Mouse (Mus musculus) neural tube, embryonic 11.5 days (tissue): ENCODE measurements around the gene Akap12. TPM values are rescaled to one million over a fixed set of nuclear protein-coding genes. Genes with fewer than 3 reads are reported as not detected.

Experiments used
- ATAC-seq: fragments of 200-750 bp; cut with Nextera tagmentation; 2 replicates; pipeline ENCODE4 v1.8.0; 2017; ENCODE audit warnings: moderate number of reproducible peaks, mild to moderate bottlenecking, moderate TSS enrichment, moderate library complexity; ENCODE audit not compliant: insufficient read depth, low FRiP score, low TSS enrichment
- DNase-seq: peaks from one replicate; pipeline ENCODE4 v3.0.0-alpha.2; 2015; ENCODE audit warnings: low spot score
- H3K27ac ChIP-seq: fragments of 300-500 bp; sonication (generic); 2 replicates; pipeline ENCODE4 v1.5.1; 2014; ENCODE audit warnings: low read depth, mild to moderate bottlenecking, low read length
- H3K27me3 ChIP-seq: fragments of 300-500 bp; sonication (generic); 2 replicates; pipeline ENCODE4 v1.6.1; 2014; ENCODE audit warnings: mild to moderate bottlenecking, low read length, mixed read lengths; ENCODE audit not compliant: control insufficient read depth, insufficient read depth
- H3K36me3 ChIP-seq: fragments of 300-500 bp; sonication (generic); 2 replicates; pipeline ENCODE4 v1.6.1; 2014; ENCODE audit warnings: mild to moderate bottlenecking, low read length, moderate library complexity, mixed read lengths; ENCODE audit not compliant: control insufficient read depth, insufficient read depth
- H3K4me1 ChIP-seq: fragments of 300-500 bp; sonication (generic); 2 replicates; pipeline ENCODE4 v1.6.1; 2014; ENCODE audit warnings: low read length, mixed read lengths; ENCODE audit not compliant: control insufficient read depth, insufficient read depth
- H3K4me2 ChIP-seq: fragments of 300-500 bp; sonication (generic); 2 replicates; pipeline ENCODE4 v1.6.1; 2014; ENCODE audit warnings: low read depth, mild to moderate bottlenecking, moderate library complexity
- H3K4me3 ChIP-seq: fragments of 300-500 bp; sonication (generic); 2 replicates; pipeline ENCODE4 v1.5.1; 2014; ENCODE audit warnings: low read depth, low read length
- H3K9ac ChIP-seq: fragments of 300-500 bp; sonication (generic); 2 replicates; pipeline ENCODE4 v1.6.1; 2014; ENCODE audit warnings: mild to moderate bottlenecking, low read length
- H3K9me3 ChIP-seq: fragments of 300-500 bp; sonication (generic); 2 replicates; pipeline ENCODE4 v1.6.1; 2016; ENCODE audit warnings: low read length; ENCODE audit not compliant: control insufficient read depth
- WGBS: fragments of 180-500 bp; shearing (Covaris S2); extraction: QIAGEN DNeasy Blood & Tissue Kit; methylation state at CpG from one replicate; pipeline ENCODE4 v1.1.7; 2014; 5-methylcytosine and 5-hydroxymethylcytosine counted together
- polyA plus RNA-seq: library from polyadenylated mRNA; unstranded; fragments of >200 nt; fragmentation: Nextera tagmentation; extraction: Ambion mirVana; gene quantifications from 2 replicates; pipeline ENCODE4 v1.2.1, GENCODE M21; 2014

Gene Akap12
- polyA plus RNA-seq, 1 experiment from 2014 or later = 74.4 TPM

GRCm38 (mm10) chr10:4290145-4290544 is 24.0 kb downstream of the Akap12 start:
- Histone ChIP-seq H3K27ac (no peak overlapping the region), H3K27me3 (no peaks in the 10 kb centered on the region), H3K9ac (no peak overlapping the region), H3K36me3 (no peaks in the 10 kb centered on the region), H3K9me3 (no peaks in the 10 kb centered on the region), H3K4me2 (no peak overlapping the region), H3K4me3 (no peak overlapping the region), H3K4me1 (peaks cover 3% of the 10 kb centered on the region; the same call in 1 of the 2 replicates)
- peak; percentile 9 for DNase-seq
- 51% methylated on average over 3 of the region's 3 CpGs for WGBS
- ATAC-seq = no peak

GRCm38 (mm10) chr10:4290561-4290960 is 24.4 kb downstream of the Akap12 start:
- peak; percentile 11 for DNase-seq
- Histone ChIP-seq H3K9me3 (no peaks in the 10 kb centered on the region), H3K9ac (no peak overlapping the region), H3K27me3 (no peaks in the 10 kb centered on the region), H3K36me3 (no peaks in the 10 kb centered on the region), H3K4me1 (peaks cover 3% of the 10 kb centered on the region; the same call in 1 of the 2 replicates), H3K4me3 (no peak overlapping the region), H3K4me2 (no peak overlapping the region), H3K27ac (no peak overlapping the region)
- WGBS = 90% methylated on average over 6 of the region's 6 CpGs
- ATAC-seq = no peak

GRCm38 (mm10) chr10:4293418-4293817 is 27.2 kb downstream of the Akap12 start:
- Histone ChIP-seq H3K4me3 (no peak overlapping the region), H3K27me3 (no peaks in the 10 kb centered on the region), H3K4me1 (peaks cover 3% of the 10 kb centered on the region; the same call in 1 of the 2 replicates), H3K9me3 (no peaks in the 10 kb centered on the region), H3K4me2 (no peak overlapping the region), H3K9ac (no peak overlapping the region), H3K27ac (no peak overlapping the region), H3K36me3 (no peaks in the 10 kb centered on the region)
- 89% methylated on average over 4 of the region's 4 CpGs for WGBS
- DNase-seq = peak; percentile 7
- ATAC-seq = no peak

- ATAC-seq (no peak), DNase-seq (peak; percentile 7)
- no peak overlapping the region for H3K9ac ChIP-seq
- no peaks in the 10 kb centered on the region for H3K9me3 ChIP-seq
- no peaks in the 10 kb centered on the region for H3K27me3 ChIP-seq
- H3K27ac ChIP-seq = no peak overlapping the region
- no peak overlapping the region for H3K4me3 ChIP-seq
- no peak overlapping the region for H3K4me2 ChIP-seq
- H3K4me1 ChIP-seq = no peaks in the 10 kb centered on the region
- WGBS = 67% methylated on average over 5 of the region's 5 CpGs
- H3K36me3 ChIP-seq = no peaks in the 10 kb centered on the region
Measured at GRCm38 (mm10) chr10:4303558-4303957, 37.4 kb downstream of the Akap12 start.

GRCm38 (mm10) chr10:4323885-4324284 is 57.7 kb downstream of the Akap12 start:
- DNase-seq = no peak
- Histone ChIP-seq H3K27ac (no peak overlapping the region), H3K36me3 (no peaks in the 10 kb centered on the region), H3K4me3 (no peak overlapping the region), H3K27me3 (no peaks in the 10 kb centered on the region), H3K9ac (no peak overlapping the region), H3K4me2 (no peak overlapping the region), H3K4me1 (no peaks in the 10 kb centered on the region), H3K9me3 (no peaks in the 10 kb centered on the region)
- ATAC-seq = no peak
- 87% methylated on average over 8 of the region's 8 CpGs for WGBS

GRCm38 (mm10) chr10:4325562-4325961 is 59.4 kb downstream of the Akap12 start:
- DNase-seq = peak; percentile 25
- no peaks in the 10 kb centered on the region for H3K4me1 ChIP-seq
- H3K9ac ChIP-seq = no peak overlapping the region
- no peaks in the 10 kb centered on the region for H3K36me3 ChIP-seq
- H3K9me3 ChIP-seq = no peaks in the 10 kb centered on the region
- WGBS = 69% methylated on average over 5 of the region's 5 CpGs
- H3K27ac ChIP-seq = no peak overlapping the region
- no peak overlapping the region for H3K4me3 ChIP-seq
- no peak for ATAC-seq
- no peak overlapping the region for H3K4me2 ChIP-seq
- no peaks in the 10 kb centered on the region for H3K27me3 ChIP-seq

- ATAC-seq = no peak
- no peak overlapping the region for H3K4me3 ChIP-seq
- DNase-seq = no peak
- H3K4me2 ChIP-seq = no peak overlapping the region
- peaks cover 3% of the 10 kb centered on the region; the same call in 1 of the 2 replicates for H3K4me1 ChIP-seq
- H3K9me3 ChIP-seq = no peaks in the 10 kb centered on the region
- no peak overlapping the region for H3K9ac ChIP-seq
- no peaks in the 10 kb centered on the region for H3K27me3 ChIP-seq
- H3K27ac ChIP-seq = no peak overlapping the region
- 74% methylated on average over 1 of the region's 1 CpGs for WGBS
- H3K36me3 ChIP-seq = no peaks in the 10 kb centered on the region
Measured at GRCm38 (mm10) chr10:4327716-4328115, 61.5 kb downstream of the Akap12 start.

- Histone ChIP-seq H3K9me3 (no peaks in the 10 kb centered on the region), H3K36me3 (no peaks in the 10 kb centered on the region), H3K4me2 (no peak overlapping the region), H3K27ac (peak overlapping the region; percentile 74), H3K4me1 (peaks cover 16% of the 10 kb centered on the region), H3K9ac (no peak overlapping the region), H3K27me3 (no peaks in the 10 kb centered on the region), H3K4me3 (no peak overlapping the region)
- ATAC-seq = peak; percentile 45
- WGBS = 17% methylated on average over 7 of the region's 7 CpGs
- peak; percentile 36 for DNase-seq
Measured at GRCm38 (mm10) chr10:4332228-4332979, 66.2 kb downstream of the Akap12 start.

- Histone ChIP-seq H3K9me3 (no peaks in the 10 kb centered on the region), H3K4me1 (peaks cover 16% of the 10 kb centered on the region), H3K27ac (peak overlapping the region; percentile 74), H3K9ac (no peak overlapping the region), H3K4me2 (peak overlapping the region; percentile 39; the same call in 1 of the 2 replicates), H3K4me3 (no peak overlapping the region), H3K27me3 (no peaks in the 10 kb centered on the region), H3K36me3 (no peaks in the 10 kb centered on the region)
- ATAC-seq = 0 out of 2 replicates have a peak, but pooled peaks have one; percentile 42
- 16% methylated on average over 8 of the region's 8 CpGs for WGBS
- DNase-seq = peak; percentile 67
Measured at GRCm38 (mm10) chr10:4333319-4333718, 67.1 kb downstream of the Akap12 start.
